Mouse (Mus musculus) ES-Bruce4 (cell line): ENCODE results near the gene Kif3a. TPM values are rescaled to one million over a fixed set of nuclear protein-coding genes. Genes with fewer than 3 reads are reported as not detected.

Experiments used
- H3K27ac ChIP-seq: 2 replicates; pipeline ENCODE4 v1.5.1; 2012; ENCODE audit warnings: low read length, inconsistent platforms; ENCODE audit not compliant: insufficient read depth
- H3K27me3 ChIP-seq: 2 replicates; pipeline ENCODE4 v1.6.1; 2012; ENCODE audit warnings: mild to moderate bottlenecking, low read length, inconsistent platforms; ENCODE audit not compliant: control insufficient read depth, poor library complexity, insufficient read depth, severe bottlenecking
- H3K36me3 ChIP-seq: 2 replicates; pipeline ENCODE4 v1.6.1; 2012; ENCODE audit warnings: inconsistent platforms, mild to moderate bottlenecking, low read length, moderate library complexity; ENCODE audit not compliant: control insufficient read depth, poor library complexity, insufficient read depth, severe bottlenecking
- H3K4me1 ChIP-seq: one replicate; pipeline ENCODE4 v1.8.1; 2011; ENCODE audit warnings: low read length; ENCODE audit not compliant: control insufficient read depth, insufficient read depth
- H3K4me3 ChIP-seq: 2 replicates; pipeline ENCODE4 v1.5.1; 2011; ENCODE audit warnings: low read depth, mild to moderate bottlenecking, low read length
- H3K9ac ChIP-seq: 2 replicates; pipeline ENCODE4 v1.6.1; 2012; ENCODE audit warnings: low read depth, mild to moderate bottlenecking, inconsistent platforms; ENCODE audit not compliant: poor library complexity, severe bottlenecking
- H3K9me3 ChIP-seq: replicated peaks from 2 replicates; pipeline ENCODE4 v1.6.1; 2012; ENCODE audit warnings: mild to moderate bottlenecking, low read length, inconsistent platforms; ENCODE audit not compliant: control insufficient read depth, poor library complexity, insufficient read depth, severe bottlenecking
- CTCF ChIP-seq: IDR thresholded peaks from one replicate; pipeline ENCODE4 v1.8.1; 2011; ENCODE audit warnings: low read depth, low read length
- EP300 ChIP-seq: IDR thresholded peaks from 2 replicates; pipeline ENCODE4 v1.6.1; 2011; ENCODE audit warnings: low read depth, low read length; ENCODE audit not compliant: insufficient read depth
- POLR2A ChIP-seq: IDR thresholded peaks from one replicate; pipeline ENCODE4 v1.8.1; 2011; ENCODE audit warnings: low read length; ENCODE audit not compliant: insufficient read depth
- polyA plus RNA-seq: library from polyadenylated mRNA; stranded (reverse); fragments of >200 nt; gene quantifications from 2 replicates; pipeline ENCODE4 v1.2.4, GENCODE M21; 2011; ENCODE audit warnings: low read depth; ENCODE audit not compliant: missing spikeins, insufficient read depth, insufficient read length

Gene Kif3a
- polyA plus RNA-seq, 1 experiment, result 28.9 TPM

DNA sequence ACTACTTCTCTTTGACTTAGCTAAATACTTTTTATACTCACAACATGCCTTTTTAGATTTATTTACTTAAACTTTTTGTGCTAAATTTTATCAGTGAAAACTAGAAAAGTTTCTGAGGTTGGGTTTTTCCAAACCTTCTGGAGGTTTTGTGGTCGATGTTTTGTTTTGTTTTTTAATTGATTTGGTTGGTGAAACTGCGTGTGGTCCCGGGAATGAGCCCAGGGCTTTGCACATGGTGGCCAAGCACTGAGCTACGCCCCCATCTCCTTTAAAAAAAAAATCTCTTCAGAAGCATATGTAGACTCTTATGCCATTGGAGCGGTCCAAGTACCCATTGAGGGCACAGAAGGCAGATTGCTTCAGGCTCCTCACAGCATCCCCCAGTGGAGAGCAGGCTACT lies 23.9 kb downstream of the Kif3a start:
- Histone ChIP-seq H3K36me3 (no peaks in the 10 kb centered on the region), H3K27ac (no peak overlapping the region), H3K9ac (no peak overlapping the region), H3K9me3 (no peaks in the 10 kb centered on the region), H3K4me3 (no peak overlapping the region), H3K4me1 (no peaks in the 10 kb centered on the region), H3K27me3 (no peaks in the 10 kb centered on the region)
- TF ChIP-seq EP300 (no peak), CTCF (no peak), POLR2A (no peak)

DNA sequence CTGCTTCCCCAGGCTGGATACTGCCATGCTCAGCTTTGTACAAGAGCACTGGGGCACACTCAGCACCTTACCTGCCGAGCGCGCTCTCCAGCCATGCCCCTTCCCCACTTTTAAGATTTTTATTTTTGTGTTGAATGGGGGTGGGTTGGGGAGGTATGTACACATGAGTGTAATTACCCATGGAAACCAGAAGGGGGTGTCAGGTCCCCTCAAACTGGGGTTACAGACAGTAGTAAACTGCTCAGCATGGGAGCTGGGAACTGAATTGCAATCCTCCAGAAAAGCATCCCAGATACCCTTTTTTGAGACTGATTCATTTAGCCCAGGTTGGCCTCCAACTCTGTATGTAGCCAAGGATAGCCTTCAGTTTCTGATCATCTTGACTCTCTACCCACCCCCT lies 37.8 kb downstream of the Kif3a start:
- H3K9me3 ChIP-seq, result no peaks in the 10 kb centered on the region
- H3K27ac ChIP-seq, result no peak overlapping the region
- no peaks in the 10 kb centered on the region for H3K27me3 ChIP-seq
- H3K36me3 ChIP-seq, result no peaks in the 10 kb centered on the region
- no peak overlapping the region for H3K4me3 ChIP-seq
- TF ChIP-seq POLR2A, result no peak
- no peak for TF ChIP-seq EP300
- no peak for TF ChIP-seq CTCF
- H3K9ac ChIP-seq, result no peak overlapping the region
- H3K4me1 ChIP-seq, result peaks cover 5% of the 10 kb centered on the region

DNA sequence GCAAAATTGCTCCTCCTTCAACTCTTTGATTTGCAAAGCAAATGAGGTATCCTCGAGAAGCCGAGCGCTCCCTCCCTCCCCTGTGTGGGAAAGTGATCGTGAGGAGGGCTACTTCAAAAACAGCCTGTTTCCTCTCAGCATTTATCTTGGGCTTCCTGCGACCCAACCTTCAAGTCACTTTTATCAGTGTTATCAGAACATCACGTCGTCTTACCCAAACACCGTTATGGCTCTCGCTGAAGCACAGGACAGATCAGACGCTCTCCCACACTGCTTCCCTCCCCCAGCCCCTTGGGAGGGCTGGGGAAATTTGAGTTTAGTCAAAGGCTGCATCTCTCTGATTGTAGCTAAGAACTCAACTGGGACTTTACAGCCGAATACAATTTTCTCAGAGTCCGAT lies 38.4 kb downstream of the Kif3a start:
- H3K27me3 ChIP-seq, result no peaks in the 10 kb centered on the region
- no peak for TF ChIP-seq CTCF
- TF ChIP-seq EP300, result no peak
- TF ChIP-seq POLR2A, result no peak
- H3K4me1 ChIP-seq, result peaks cover 2% of the 10 kb centered on the region
- no peak overlapping the region for H3K4me3 ChIP-seq
- H3K9ac ChIP-seq, result no peak overlapping the region
- no peaks in the 10 kb centered on the region for H3K9me3 ChIP-seq
- H3K27ac ChIP-seq, result no peak overlapping the region
- H3K36me3 ChIP-seq, result no peaks in the 10 kb centered on the region

DNA sequence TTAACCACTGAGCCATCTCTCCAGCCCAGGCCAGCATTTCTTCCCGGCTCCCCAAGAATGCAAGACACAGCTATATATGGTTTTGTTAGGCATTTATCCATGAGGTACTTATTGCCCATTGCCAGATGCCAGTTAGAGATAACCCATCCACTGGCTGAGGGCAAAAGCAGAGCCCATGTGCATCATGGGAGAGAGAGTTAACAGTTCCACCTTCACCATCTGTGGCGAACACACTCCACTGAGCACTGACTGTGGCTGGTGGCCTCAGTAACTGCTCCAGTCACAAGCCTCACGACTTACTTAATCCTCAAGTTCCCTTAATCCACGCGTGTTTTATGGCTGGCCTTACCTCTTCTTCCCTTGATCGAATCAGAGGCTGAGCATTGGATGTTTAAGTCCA lies 42.1 kb downstream of the Kif3a start:
- Histone ChIP-seq H3K27me3 (no peaks in the 10 kb centered on the region), H3K4me1 (no peaks in the 10 kb centered on the region), H3K36me3 (no peaks in the 10 kb centered on the region), H3K4me3 (no peak overlapping the region), H3K27ac (no peak overlapping the region), H3K9me3 (no peaks in the 10 kb centered on the region), H3K9ac (no peak overlapping the region)
- TF ChIP-seq CTCF, result no peak
- TF ChIP-seq EP300, result no peak
- no peak for TF ChIP-seq POLR2A

DNA sequence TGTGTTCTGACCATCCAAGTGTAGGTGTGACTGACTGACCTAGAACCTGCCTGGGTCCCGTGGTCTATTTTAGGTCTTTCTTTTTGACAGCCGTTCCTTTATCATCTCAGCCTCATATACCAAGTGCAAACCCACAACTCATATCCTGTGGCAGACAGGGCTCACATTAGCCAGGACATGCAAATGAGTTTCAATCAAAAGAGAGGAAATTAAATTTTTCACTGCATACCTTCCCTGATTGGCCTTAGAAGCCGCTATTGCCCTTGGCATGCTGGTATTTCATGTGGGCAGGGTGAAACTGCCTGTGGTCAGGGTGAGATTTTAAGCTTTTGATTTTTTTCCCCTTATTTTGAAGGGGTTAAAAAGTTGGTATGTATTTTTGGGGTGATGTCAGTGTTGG lies 42.5 kb downstream of the Kif3a start:
- H3K27ac ChIP-seq, result no peak overlapping the region
- H3K4me3 ChIP-seq, result no peak overlapping the region
- H3K9me3 ChIP-seq, result no peaks in the 10 kb centered on the region
- no peak overlapping the region for H3K9ac ChIP-seq
- H3K4me1 ChIP-seq, result no peaks in the 10 kb centered on the region
- no peak for TF ChIP-seq EP300
- no peak for TF ChIP-seq CTCF
- no peak for TF ChIP-seq POLR2A
- H3K27me3 ChIP-seq, result no peaks in the 10 kb centered on the region
- no peaks in the 10 kb centered on the region for H3K36me3 ChIP-seq

DNA sequence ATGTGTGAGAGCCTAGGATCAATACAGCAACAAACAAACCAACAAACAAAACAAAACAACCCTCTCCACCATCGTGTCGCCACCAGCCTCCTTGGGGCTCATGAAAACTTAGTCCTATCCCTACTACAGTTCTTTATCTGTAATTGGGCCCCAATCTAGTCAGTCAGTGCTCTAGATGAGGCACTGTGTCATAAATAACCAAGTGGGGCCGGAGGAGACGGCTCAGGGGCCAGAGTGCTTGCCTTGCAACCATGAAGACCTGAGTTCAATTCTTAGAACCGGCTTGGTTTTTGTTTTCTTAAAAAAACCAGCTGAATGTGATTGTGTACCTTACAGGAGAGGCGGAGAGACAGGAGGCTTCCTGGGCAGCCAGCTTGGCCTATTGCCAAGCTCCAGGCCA lies 48.0 kb downstream of the Kif3a start:
- TF ChIP-seq CTCF (no peak), EP300 (no peak), POLR2A (no peak)
- H3K27ac ChIP-seq, result no peak overlapping the region
- no peak overlapping the region for H3K4me3 ChIP-seq
- no peak overlapping the region for H3K9ac ChIP-seq
- no peaks in the 10 kb centered on the region for H3K4me1 ChIP-seq
- no peaks in the 10 kb centered on the region for H3K36me3 ChIP-seq
- no peaks in the 10 kb centered on the region for H3K27me3 ChIP-seq
- no peaks in the 10 kb centered on the region for H3K9me3 ChIP-seq

DNA sequence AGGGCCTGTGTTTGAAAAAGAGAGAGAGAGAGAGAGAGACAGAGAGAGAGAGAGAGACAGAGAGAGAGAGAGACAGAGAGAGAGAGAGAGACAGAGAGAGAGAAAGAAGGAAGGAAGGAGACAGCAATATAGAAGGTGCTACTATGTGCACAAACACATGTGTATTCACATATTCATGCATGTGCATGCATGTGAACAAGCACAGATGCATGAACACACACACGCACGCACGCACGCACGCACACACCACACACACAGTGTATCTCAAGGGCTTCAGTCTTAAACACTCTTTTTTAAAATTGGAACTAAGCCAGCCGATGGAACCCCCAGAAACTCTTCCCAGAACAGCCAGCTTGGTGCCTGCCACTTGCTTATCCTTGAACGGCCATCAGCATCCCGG lies 48.4 kb downstream of the Kif3a start:
- Histone ChIP-seq H3K9ac (no peak overlapping the region), H3K9me3 (no peaks in the 10 kb centered on the region)
- TF ChIP-seq EP300 (no peak), POLR2A (no peak), CTCF (no peak)

More for the DNA sequence above, 48.4 kb downstream of the Kif3a start:
- H3K4me3 ChIP-seq, result no peak overlapping the region
- no peaks in the 10 kb centered on the region for H3K4me1 ChIP-seq
- no peaks in the 10 kb centered on the region for H3K36me3 ChIP-seq
- no peaks in the 10 kb centered on the region for H3K27me3 ChIP-seq
- H3K27ac ChIP-seq, result no peak overlapping the region
